Mouse (Mus musculus) embryonic facial prominence, embryonic 10.5 days (tissue): ENCODE results near the gene Dnajc1. TPM values are rescaled to one million over a fixed set of nuclear protein-coding genes. Genes with fewer than 3 reads are reported as not detected.
A peak's percentile ranks its signal among the peaks of the same experiment; 100 is the strongest.

Experiments
- DNase-seq: peaks from one replicate; pipeline ENCODE4 v3.0.0-alpha.2; 2017; ENCODE audit warnings: low spot score
- H3K27ac ChIP-seq: fragments of 300-500 bp; sonication (generic); replicated peaks from 2 replicates; pipeline ENCODE4 v1.5.1; 2016; ENCODE audit warnings: mild to moderate bottlenecking
- H3K27me3 ChIP-seq: fragments of 300-500 bp; sonication (generic); replicated peaks from 2 replicates; pipeline ENCODE4 v1.6.1; 2016; ENCODE audit warnings: low read depth, mild to moderate bottlenecking; ENCODE audit not compliant: poor library complexity, severe bottlenecking
- H3K36me3 ChIP-seq: fragments of 300-500 bp; sonication (generic); replicated peaks from 2 replicates; pipeline ENCODE4 v1.6.1; 2016; ENCODE audit warnings: mild to moderate bottlenecking, moderate library complexity
- H3K4me1 ChIP-seq: fragments of 300-500 bp; sonication (generic); 2 replicates; pipeline ENCODE4 v1.6.1; 2016
- H3K4me3 ChIP-seq: fragments of 300-500 bp; sonication (generic); 2 replicates; pipeline ENCODE4 v1.5.1; 2016; ENCODE audit warnings: mild to moderate bottlenecking, moderate library complexity
- H3K9me3 ChIP-seq: fragments of 300-500 bp; sonication (generic); 2 replicates; pipeline ENCODE4 v1.6.1; 2016; ENCODE audit warnings: mild to moderate bottlenecking
- WGBS: fragments of 180-500 bp; shearing (Covaris S2); methylation state at CpG from one replicate; pipeline ENCODE4 v1.1.7; 2016; 5-methylcytosine and 5-hydroxymethylcytosine counted together
- polyA plus RNA-seq: library from polyadenylated mRNA; unstranded; fragments of >200 nt; fragmentation: Nextera tagmentation; extraction: Ambion mirVana; gene quantifications from 2 replicates; pipeline ENCODE4 v1.2.1, GENCODE M21; 2016

Gene Dnajc1
- polyA plus RNA-seq: 30.6 and 31.8 TPM in 2 replicates

DNA sequence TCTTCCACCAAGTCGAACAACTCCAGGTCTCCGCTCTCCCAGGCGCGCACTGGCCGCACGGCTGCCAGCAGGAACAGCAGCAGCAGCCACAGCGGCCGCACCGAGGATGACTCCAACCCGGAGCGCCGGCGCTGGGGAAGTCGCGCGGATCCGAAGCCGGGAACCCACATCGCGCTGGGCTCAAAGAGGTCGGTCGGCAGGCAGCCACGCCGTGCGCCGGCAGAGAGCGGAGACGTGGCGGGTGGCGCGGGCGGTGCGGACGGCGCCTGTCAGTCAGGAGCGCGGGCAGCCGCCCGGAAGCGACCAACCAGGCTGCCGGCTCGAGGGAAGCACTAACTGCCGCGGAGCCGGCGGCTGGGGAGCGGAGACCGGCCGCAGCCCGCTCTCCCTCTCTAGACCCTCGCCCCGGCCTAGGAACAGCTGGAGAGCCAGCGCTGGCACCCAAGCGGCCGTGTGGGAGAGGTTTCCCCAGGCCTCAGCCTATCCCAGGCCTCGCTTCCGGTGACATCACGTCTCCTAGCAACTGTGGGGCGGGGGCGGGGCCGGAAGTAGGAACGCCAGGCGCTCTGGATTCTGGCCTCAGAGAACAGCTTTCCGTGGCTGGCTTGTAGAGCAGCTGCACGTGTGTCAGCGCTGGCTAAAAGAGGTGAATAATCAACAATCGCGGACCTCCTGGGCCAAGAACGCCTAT is at the start of gene Dnajc1:
Dnajc1 (minus strand) TSS at position 500 of the 691 bp plus-strand sequence.
- Histone ChIP-seq H3K4me1 (peaks cover 11% of the 10 kb centered on the region; the same call in 1 of the 2 replicates), H3K9me3 (no peaks in the 10 kb centered on the region), H3K27me3 (no peaks in the 10 kb centered on the region), H3K4me3 (peak within 1 kb of the TSS; percentile 83), H3K27ac (peak within 1 kb of the TSS; percentile 90), H3K36me3 (no peaks in the 10 kb centered on the region)
- whole genome bisulfite sequencing: under 1% methylated on average over 69 of the region's 69 CpGs
- DNase-seq: peak; percentile 99

DNA sequence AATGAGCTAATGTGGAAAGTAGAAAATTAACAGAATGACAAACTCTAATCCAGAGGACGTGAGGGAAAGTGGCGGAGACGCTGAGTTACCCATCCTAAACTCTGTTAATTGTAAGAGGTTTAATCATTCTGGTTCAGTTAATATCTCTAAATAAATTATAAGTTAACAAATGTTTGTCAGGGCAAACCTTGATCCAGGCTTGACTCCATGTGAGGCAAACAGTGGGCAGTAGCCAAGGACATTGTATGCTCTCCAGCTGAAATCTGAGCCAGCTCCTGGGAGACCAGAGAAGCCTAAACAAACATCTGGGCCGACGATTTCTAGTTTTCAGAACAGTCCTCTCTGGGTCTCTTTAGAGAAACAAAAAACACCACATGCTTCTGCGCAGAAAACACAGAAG is 49.2 kb upstream of the Dnajc1 start:
- 44% methylated on average over 6 of the region's 6 CpGs for WGBS
- no peak overlapping the region for H3K4me3 ChIP-seq
- no peaks in the 10 kb centered on the region for H3K9me3 ChIP-seq
- no peaks in the 10 kb centered on the region for H3K27me3 ChIP-seq
- peak; percentile 39 for DNase-seq
- no peak overlapping the region for H3K27ac ChIP-seq
- no peaks in the 10 kb centered on the region for H3K36me3 ChIP-seq
- peaks cover 12% of the 10 kb centered on the region for H3K4me1 ChIP-seq

GRCm38 (mm10) chr2:18415242-18415641 is 22.6 kb upstream of the Dnajc1 start:
- Histone ChIP-seq H3K9me3 (no peaks in the 10 kb centered on the region), H3K4me1 (no peaks in the 10 kb centered on the region), H3K36me3 (no peaks in the 10 kb centered on the region), H3K4me3 (no peak overlapping the region), H3K27me3 (no peaks in the 10 kb centered on the region), H3K27ac (no peak overlapping the region)
- no peak for DNase-seq
- WGBS: 93% methylated on average over 3 of the region's 3 CpGs

DNA sequence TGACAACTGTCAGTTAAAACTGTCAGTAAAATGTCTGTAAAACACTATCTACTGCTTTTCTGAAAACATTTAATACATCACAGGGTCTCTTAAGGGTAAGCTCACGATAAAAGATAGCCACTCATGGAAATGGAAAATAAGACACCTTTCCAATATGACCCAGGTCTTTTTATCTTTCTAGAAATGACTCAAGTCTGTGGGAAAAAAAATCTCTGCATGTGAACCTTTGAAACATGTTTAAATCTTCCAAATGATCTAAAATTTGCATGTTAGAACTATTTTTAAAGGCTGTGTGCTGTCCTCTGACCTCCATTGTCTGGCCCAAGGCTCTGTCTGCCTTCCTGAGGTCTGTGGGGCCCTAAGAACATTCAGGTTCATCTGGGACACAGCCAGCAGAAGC is 11.0 kb upstream of the Dnajc1 start:
- Histone ChIP-seq H3K9me3 (no peaks in the 10 kb centered on the region), H3K4me1 (no peaks in the 10 kb centered on the region), H3K27me3 (no peaks in the 10 kb centered on the region), H3K27ac (no peak overlapping the region), H3K4me3 (no peak overlapping the region), H3K36me3 (no peaks in the 10 kb centered on the region)
- 84% methylated on average over 1 of the region's 1 CpGs for WGBS
- DNase-seq: no peak

DNA sequence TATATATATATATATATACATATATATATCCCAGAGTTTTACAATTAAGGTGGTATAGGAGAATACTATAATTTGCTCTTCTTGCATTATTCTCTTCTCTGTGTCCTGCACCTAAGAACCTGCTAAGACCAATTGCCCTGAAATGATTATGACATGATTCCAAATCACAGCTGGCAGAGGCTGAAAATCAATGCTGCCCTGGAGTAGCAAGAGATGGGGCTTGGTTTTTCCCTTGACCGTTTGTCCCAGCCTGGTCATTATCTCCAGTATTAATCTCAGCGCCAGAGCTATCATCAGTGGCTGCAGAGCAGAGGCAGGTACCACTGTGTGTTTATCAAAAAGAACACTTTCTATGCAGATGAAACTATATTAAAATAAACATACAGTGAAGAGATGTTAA is 9.1 kb upstream of the Dnajc1 start:
- Histone ChIP-seq H3K4me3 (no peak overlapping the region), H3K36me3 (no peaks in the 10 kb centered on the region), H3K27me3 (no peaks in the 10 kb centered on the region), H3K27ac (no peak overlapping the region), H3K4me1 (no peaks in the 10 kb centered on the region), H3K9me3 (no peaks in the 10 kb centered on the region)
- 83% methylated on average over 2 of the region's 2 CpGs for WGBS
- no peak for DNase-seq

DNA sequence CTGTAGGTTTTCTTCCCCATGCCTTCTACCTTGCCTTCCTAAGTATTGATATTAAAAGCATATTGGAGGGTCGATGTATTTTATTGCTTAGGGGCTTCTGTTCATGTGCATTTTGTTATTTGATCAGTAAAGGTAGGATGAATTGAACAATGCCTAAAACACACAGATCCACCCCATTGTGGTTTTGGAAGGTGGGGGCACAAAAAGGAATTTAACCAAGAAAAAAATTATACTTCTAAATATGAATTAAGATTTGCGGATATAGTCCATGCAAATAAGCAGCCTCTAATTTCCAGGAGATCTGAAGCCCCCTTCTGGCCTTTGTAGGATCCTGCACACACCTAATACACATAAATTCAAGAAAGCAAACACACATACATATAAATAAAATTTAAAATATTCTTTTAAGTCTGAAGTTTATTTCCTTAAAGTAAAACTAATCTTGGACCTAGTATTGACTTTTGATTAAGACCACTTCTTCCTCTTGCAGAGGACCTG is 441 bp upstream of the Dnajc1 start:
- 67% methylated on average over 2 of the region's 2 CpGs for WGBS
- no peaks in the 10 kb centered on the region for H3K36me3 ChIP-seq
- no peaks in the 10 kb centered on the region for H3K27me3 ChIP-seq
- peak overlapping the region; percentile 83 for H3K4me3 ChIP-seq
- no peak for DNase-seq
- no peaks in the 10 kb centered on the region for H3K9me3 ChIP-seq
- peak overlapping the region; percentile 90 for H3K27ac ChIP-seq
- peaks cover 11% of the 10 kb centered on the region; the same call in 1 of the 2 replicates for H3K4me1 ChIP-seq

- Histone ChIP-seq H3K27ac (peak overlapping the region; percentile 90), H3K27me3 (no peaks in the 10 kb centered on the region), H3K36me3 (no peaks in the 10 kb centered on the region), H3K4me3 (peak overlapping the region; percentile 83), H3K9me3 (no peaks in the 10 kb centered on the region), H3K4me1 (peaks cover 11% of the 10 kb centered on the region; the same call in 1 of the 2 replicates)
- no peak for DNase-seq
- 2% methylated on average over 11 of the region's 11 CpGs for WGBS
These were observed 769 bp downstream of the Dnajc1 start for GRCm38 (mm10) chr2:18391861-18392260.

- no peaks in the 10 kb centered on the region for H3K9me3 ChIP-seq
- no peak overlapping the region for H3K4me3 ChIP-seq
- H3K27me3 ChIP-seq: no peaks in the 10 kb centered on the region
- no peak for DNase-seq
- H3K36me3 ChIP-seq: no peaks in the 10 kb centered on the region
- 93% methylated on average over 1 of the region's 1 CpGs for WGBS
- no peak overlapping the region for H3K27ac ChIP-seq
- H3K4me1 ChIP-seq: peaks cover 11% of the 10 kb centered on the region; the same call in 1 of the 2 replicates
These were observed 3.0 kb downstream of the Dnajc1 start for GRCm38 (mm10) chr2:18389631-18390030.

DNA sequence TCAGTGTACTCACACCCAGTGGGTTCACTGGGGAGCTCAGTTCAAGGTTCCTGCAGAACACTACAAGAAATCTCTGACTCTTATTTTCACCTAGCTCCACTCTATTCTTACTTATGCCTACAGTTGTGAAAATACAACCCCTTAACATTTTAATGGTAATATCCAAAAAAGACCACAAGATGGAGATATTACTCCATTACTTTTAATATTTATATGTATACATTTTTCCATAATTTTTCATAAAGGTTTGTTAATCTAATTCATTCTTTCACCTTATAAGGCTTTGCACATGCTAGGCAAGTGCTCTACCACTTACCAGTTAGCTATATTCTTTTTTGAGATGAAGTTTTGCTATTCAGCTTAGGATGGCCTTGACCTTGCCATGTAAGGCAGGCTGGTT is 11.0 kb downstream of the Dnajc1 start:
- no peak for DNase-seq
- Histone ChIP-seq H3K9me3 (no peaks in the 10 kb centered on the region), H3K36me3 (no peaks in the 10 kb centered on the region), H3K27ac (no peak overlapping the region), H3K4me3 (no peak overlapping the region), H3K4me1 (no peaks in the 10 kb centered on the region), H3K27me3 (no peaks in the 10 kb centered on the region)

DNA sequence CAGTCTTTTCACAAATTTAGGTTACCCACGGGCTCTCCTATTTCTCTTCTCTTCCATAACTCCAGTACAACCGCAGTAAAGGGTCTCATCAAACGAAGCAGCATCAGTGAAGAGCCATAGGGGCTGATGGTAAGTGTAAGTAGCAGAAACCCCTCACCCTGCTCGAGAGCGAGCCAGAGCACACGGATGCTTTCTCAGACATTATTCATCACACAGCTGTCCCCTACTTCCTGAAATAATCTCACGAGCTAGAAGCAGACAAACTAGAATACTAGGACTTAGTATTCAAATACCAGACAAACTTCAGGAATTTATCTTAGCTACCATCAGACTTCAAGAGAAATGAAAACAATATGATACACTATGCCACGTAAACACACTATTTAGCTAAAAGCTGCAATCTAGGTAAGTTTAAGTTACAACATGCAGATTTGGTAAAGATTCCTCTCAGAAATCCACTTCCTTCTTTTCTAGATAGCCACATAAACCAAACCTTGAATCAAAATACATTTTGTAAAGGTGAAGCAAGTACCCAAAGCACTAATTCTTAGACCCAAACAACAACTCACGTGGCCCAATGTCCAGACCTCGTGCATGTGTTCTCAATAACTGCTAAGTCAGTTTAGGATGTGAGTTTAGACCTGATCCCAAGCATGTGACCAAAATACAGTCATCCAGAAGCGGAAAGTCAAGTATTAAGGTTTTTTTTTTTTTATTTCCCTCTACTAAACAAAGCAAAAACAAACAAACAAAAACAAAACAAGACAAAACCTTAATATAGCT is 20.0 kb downstream of the Dnajc1 start:
- H3K36me3 ChIP-seq: no peaks in the 10 kb centered on the region
- WGBS: 51% methylated on average over 11 of the region's 11 CpGs
- H3K4me1 ChIP-seq: peaks cover 44% of the 10 kb centered on the region
- no peak overlapping the region for H3K27ac ChIP-seq
- DNase-seq: no peak
- H3K4me3 ChIP-seq: no peak overlapping the region
- H3K9me3 ChIP-seq: no peaks in the 10 kb centered on the region
- no peaks in the 10 kb centered on the region for H3K27me3 ChIP-seq

- H3K4me3 ChIP-seq: no peak overlapping the region
- no peaks in the 10 kb centered on the region for H3K27me3 ChIP-seq
- WGBS: 45% methylated on average over 4 of the region's 4 CpGs
- no peak for DNase-seq
- H3K27ac ChIP-seq: no peak overlapping the region
- H3K36me3 ChIP-seq: peaks cover 3% of the 10 kb centered on the region
- H3K9me3 ChIP-seq: no peaks in the 10 kb centered on the region
- peaks cover 44% of the 10 kb centered on the region for H3K4me1 ChIP-seq
These were observed 21.7 kb downstream of the Dnajc1 start for GRCm38 (mm10) chr2:18370794-18371498.

GRCm38 (mm10) chr2:18364402-18364801 is 28.2 kb downstream of the Dnajc1 start:
- Histone ChIP-seq H3K4me3 (no peak overlapping the region), H3K9me3 (no peaks in the 10 kb centered on the region), H3K27ac (no peak overlapping the region), H3K4me1 (no peaks in the 10 kb centered on the region), H3K36me3 (peaks cover 13% of the 10 kb centered on the region), H3K27me3 (no peaks in the 10 kb centered on the region)
- WGBS: 82% methylated on average over 1 of the region's 1 CpGs
- DNase-seq: no peak
